Mouse (Mus musculus): ENCODE measurements around the gene Snu13. TPM values are rescaled to one million over a fixed set of nuclear protein-coding genes. Genes with fewer than 3 reads are reported as not detected.
A peak's percentile ranks its signal among the peaks of the same experiment; 100 is the strongest.

Gene Snu13
- polyA plus RNA-seq (2015; fragmentation: Nextera tagmentation; extraction: Ambion mirVana), result 270 and 290 TPM in 2 replicates

GRCm38 (mm10) chr15:82047080-82047883 lies at the start of gene Snu13:
Snu13 (minus strand) TSS chr15:82047598.
- under 1% methylated on average over 72 of the region's 74 CpGs for WGBS
- ATAC-seq, result peak; percentile 93

GRCm38 (mm10) chr15:82091061-82091460 lies 43.7 kb upstream of the Snu13 start:
- ATAC-seq, result no peak
- no peak overlapping the region for H3K4me3 ChIP-seq
- 85% methylated on average over 7 of the region's 7 CpGs for WGBS

More at GRCm38 (mm10) chr15:82047080-82047883, at the start of gene Snu13:
- Histone ChIP-seq H3K36me3 (ENCODE audit: poor library complexity, severe bottlenecking) (peaks cover 17% of the 10 kb centered on the region), H3K27me3 (no peaks in the 10 kb centered on the region), H3K4me1 (peaks cover 32% of the 10 kb centered on the region), H3K9ac (peak within 1 kb of the TSS; percentile 97), H3K4me2 (peak within 1 kb of the TSS; percentile 98), H3K9me3 (replicated peaks) (no peaks in the 10 kb centered on the region), H3K4me3 (peak within 1 kb of the TSS; percentile 100), H3K27ac (peak within 1 kb of the TSS; percentile 88)

GRCm38 (mm10) chr15:82087266-82087665 lies 39.9 kb upstream of the Snu13 start:
- Histone ChIP-seq H3K4me1 (no peaks in the 10 kb centered on the region), H3K27ac (no peak overlapping the region)
- WGBS, result 9% methylated on average over 10 of the region's 10 CpGs

More at GRCm38 (mm10) chr15:82091061-82091460, 43.7 kb upstream of the Snu13 start:
- H3K9me3 ChIP-seq (replicated peaks), result no peaks in the 10 kb centered on the region
- no peak overlapping the region for H3K27ac ChIP-seq
- no peaks in the 10 kb centered on the region for H3K27me3 ChIP-seq
- no peak overlapping the region for H3K4me2 ChIP-seq
- no peaks in the 10 kb centered on the region for H3K4me1 ChIP-seq
- no peaks in the 10 kb centered on the region for H3K36me3 ChIP-seq (ENCODE audit: poor library complexity, severe bottlenecking)
- no peak overlapping the region for H3K9ac ChIP-seq

GRCm38 (mm10) chr15:82086131-82086530 lies 38.7 kb upstream of the Snu13 start:
- ATAC-seq, result no peak
- H3K4me3 ChIP-seq, result no peak overlapping the region
- H3K27me3 ChIP-seq, result no peaks in the 10 kb centered on the region
- H3K27ac ChIP-seq, result no peak overlapping the region
- no peaks in the 10 kb centered on the region for H3K4me1 ChIP-seq
- H3K36me3 ChIP-seq (ENCODE audit: poor library complexity, severe bottlenecking), result no peaks in the 10 kb centered on the region
- no peak overlapping the region for H3K9ac ChIP-seq
- 83% methylated on average over 12 of the region's 12 CpGs for WGBS
- no peaks in the 10 kb centered on the region for H3K9me3 ChIP-seq (replicated peaks)
- no peak overlapping the region for H3K4me2 ChIP-seq

More at GRCm38 (mm10) chr15:82087266-82087665, 39.9 kb upstream of the Snu13 start:
- Histone ChIP-seq H3K4me3 (no peak overlapping the region), H3K27me3 (no peaks in the 10 kb centered on the region), H3K36me3 (ENCODE audit: poor library complexity, severe bottlenecking) (no peaks in the 10 kb centered on the region), H3K4me2 (no peak overlapping the region), H3K9ac (no peak overlapping the region), H3K9me3 (replicated peaks) (no peaks in the 10 kb centered on the region)
- no peak for ATAC-seq

GRCm38 (mm10) chr15:82085606-82086005 lies 38.2 kb upstream of the Snu13 start:
- Histone ChIP-seq H3K4me2 (no peak overlapping the region), H3K4me3 (no peak overlapping the region), H3K4me1 (no peaks in the 10 kb centered on the region), H3K9me3 (replicated peaks) (no peaks in the 10 kb centered on the region), H3K36me3 (ENCODE audit: poor library complexity, severe bottlenecking) (no peaks in the 10 kb centered on the region), H3K27ac (no peak overlapping the region), H3K9ac (no peak overlapping the region), H3K27me3 (no peaks in the 10 kb centered on the region)
- no peak for ATAC-seq
- WGBS, result 88% methylated on average over 9 of the region's 9 CpGs

- no peak for ATAC-seq
Measured at GRCm38 (mm10) chr15:82081161-82081560, 33.8 kb upstream of the Snu13 start.

GRCm38 (mm10) chr15:82079883-82080282 lies 32.5 kb upstream of the Snu13 start:
- ATAC-seq, result no peak
- no peaks in the 10 kb centered on the region for H3K4me1 ChIP-seq
- no peaks in the 10 kb centered on the region for H3K9me3 ChIP-seq (replicated peaks)
- H3K4me3 ChIP-seq, result no peak overlapping the region
- no peak overlapping the region for H3K4me2 ChIP-seq
- WGBS, result 69% methylated on average over 10 of the region's 10 CpGs
- no peak overlapping the region for H3K27ac ChIP-seq
- no peaks in the 10 kb centered on the region for H3K27me3 ChIP-seq
- H3K9ac ChIP-seq, result no peak overlapping the region
- H3K36me3 ChIP-seq (ENCODE audit: poor library complexity, severe bottlenecking), result no peaks in the 10 kb centered on the region

More at GRCm38 (mm10) chr15:82081161-82081560, 33.8 kb upstream of the Snu13 start:
- no peak overlapping the region for H3K27ac ChIP-seq
- H3K4me2 ChIP-seq, result no peak overlapping the region
- no peak overlapping the region for H3K9ac ChIP-seq
- no peaks in the 10 kb centered on the region for H3K36me3 ChIP-seq (ENCODE audit: poor library complexity, severe bottlenecking)
- WGBS, result 33% methylated on average over 7 of the region's 7 CpGs
- H3K9me3 ChIP-seq (replicated peaks), result no peaks in the 10 kb centered on the region
- no peaks in the 10 kb centered on the region for H3K27me3 ChIP-seq
- H3K4me1 ChIP-seq, result no peaks in the 10 kb centered on the region
- no peak overlapping the region for H3K4me3 ChIP-seq

GRCm38 (mm10) chr15:82073490-82073889 lies 26.1 kb upstream of the Snu13 start:
- 0 out of 2 replicates have a peak, but pooled peaks cover 3% of the 10 kb centered on the region for H3K9me3 ChIP-seq (replicated peaks)
- H3K27ac ChIP-seq, result no peak overlapping the region
- peaks cover 35% of the 10 kb centered on the region for H3K27me3 ChIP-seq
- H3K36me3 ChIP-seq (ENCODE audit: poor library complexity, severe bottlenecking), result no peaks in the 10 kb centered on the region
- WGBS, result 86% methylated on average over 7 of the region's 7 CpGs
- no peak overlapping the region for H3K9ac ChIP-seq
- no peak for ATAC-seq
- no peak overlapping the region for H3K4me2 ChIP-seq
- H3K4me3 ChIP-seq, result no peak overlapping the region
- peaks cover 4% of the 10 kb centered on the region for H3K4me1 ChIP-seq

- WGBS, result 93% methylated on average over 26 of the region's 26 CpGs
- ATAC-seq, result no peak
Measured at GRCm38 (mm10) chr15:82071816-82072469, 24.5 kb upstream of the Snu13 start.

GRCm38 (mm10) chr15:82069898-82070297 lies 22.5 kb upstream of the Snu13 start, which contains the start of gene Mei1:
Mei1 (plus strand) TSS chr15:82069996.
- peaks cover 48% of the 10 kb centered on the region for H3K27me3 ChIP-seq
- H3K4me1 ChIP-seq, result peaks cover 4% of the 10 kb centered on the region
- WGBS, result 28% methylated on average over 40 of the region's 40 CpGs
- no peak for ATAC-seq
- no peak within 1 kb of the TSS for H3K9ac ChIP-seq
- peak within 1 kb of the TSS; percentile 17; the same call in 1 of the 2 replicates for H3K4me3 ChIP-seq
- H3K27ac ChIP-seq, result no peak within 1 kb of the TSS
- peak within 1 kb of the TSS; percentile 47 for H3K4me2 ChIP-seq
- no peaks in the 10 kb centered on the region for H3K36me3 ChIP-seq (ENCODE audit: poor library complexity, severe bottlenecking)
- H3K9me3 ChIP-seq (replicated peaks), result 0 out of 2 replicates have a peak, but pooled peaks cover 3% of the 10 kb centered on the region

More at GRCm38 (mm10) chr15:82071816-82072469, 24.5 kb upstream of the Snu13 start:
- Histone ChIP-seq H3K36me3 (ENCODE audit: poor library complexity, severe bottlenecking) (no peaks in the 10 kb centered on the region), H3K9ac (no peak overlapping the region), H3K27ac (no peak overlapping the region), H3K4me1 (peaks cover 4% of the 10 kb centered on the region), H3K27me3 (peaks cover 45% of the 10 kb centered on the region), H3K9me3 (replicated peaks) (0 out of 2 replicates have a peak, but pooled peaks cover 3% of the 10 kb centered on the region), H3K4me3 (no peak overlapping the region), H3K4me2 (no peak overlapping the region)

- Histone ChIP-seq H3K36me3 (ENCODE audit: poor library complexity, severe bottlenecking) (no peaks in the 10 kb centered on the region), H3K4me2 (no peak overlapping the region), H3K27me3 (peaks cover 47% of the 10 kb centered on the region), H3K9ac (no peak overlapping the region), H3K4me1 (peaks cover 4% of the 10 kb centered on the region), H3K27ac (no peak overlapping the region), H3K9me3 (replicated peaks) (0 out of 2 replicates have a peak, but pooled peaks cover 3% of the 10 kb centered on the region), H3K4me3 (no peak overlapping the region)
- 19% methylated on average over 7 of the region's 7 CpGs for WGBS
- ATAC-seq, result no peak
Measured at GRCm38 (mm10) chr15:82065511-82065910, 18.1 kb upstream of the Snu13 start.

GRCm38 (mm10) chr15:82063909-82064308 lies 16.5 kb upstream of the Snu13 start:
- no peaks in the 10 kb centered on the region for H3K4me1 ChIP-seq
- H3K27me3 ChIP-seq, result peaks cover 31% of the 10 kb centered on the region
- no peak overlapping the region for H3K27ac ChIP-seq
- H3K9me3 ChIP-seq (replicated peaks), result no peaks in the 10 kb centered on the region
- H3K4me2 ChIP-seq, result no peak overlapping the region
- H3K4me3 ChIP-seq, result no peak overlapping the region
- no peaks in the 10 kb centered on the region for H3K36me3 ChIP-seq (ENCODE audit: poor library complexity, severe bottlenecking)
- 65% methylated on average over 14 of the region's 14 CpGs for WGBS
- no peak overlapping the region for H3K9ac ChIP-seq
- ATAC-seq, result no peak

Measured in forebrain, embryonic 13.5 days (tissue).